Mouse (Mus musculus) heart, adult 2 months (tissue): ENCODE results near the gene Pabpn1. TPM values are rescaled to one million over a fixed set of nuclear protein-coding genes. Genes with fewer than 3 reads are reported as not detected.

ENCODE experiments used
- DNase-seq, 2 experiments: peaks; one replicate each; pipeline ENCODE4 v3.0.0; 2021
- H3K27ac ChIP-seq: fragments of 200-600 bp; 2 replicates; pipeline ENCODE4 v1.8.1; 2022
- H3K27me3 ChIP-seq: fragments of 200-500 bp; 2 replicates; pipeline ENCODE4 v1.6.1; 2012; ENCODE audit warnings: mild to moderate bottlenecking, low read length, inconsistent platforms, mixed read lengths; ENCODE audit not compliant: control insufficient read depth, insufficient read depth
- H3K36me3 ChIP-seq: fragments of 200-500 bp; 2 replicates; pipeline ENCODE4 v1.6.1; 2012; ENCODE audit warnings: low read length, inconsistent platforms; ENCODE audit not compliant: control insufficient read depth, insufficient read depth
- H3K4me1 ChIP-seq: fragments of 200-500 bp; 2 replicates; pipeline ENCODE4 v1.6.1; 2011; ENCODE audit warnings: low read length; ENCODE audit not compliant: control insufficient read depth, insufficient read depth
- H3K4me3 ChIP-seq: fragments of 200-600 bp; 2 replicates; pipeline ENCODE4 v1.8.1; 2022
- H3K79me2 ChIP-seq: fragments of 200-500 bp; replicated peaks from 2 replicates; pipeline ENCODE4 v1.6.1; 2012; ENCODE audit warnings: mild to moderate bottlenecking, inconsistent platforms, low read length, moderate library complexity, mixed read lengths; ENCODE audit not compliant: control insufficient read depth, insufficient read depth
- H3K9ac ChIP-seq: fragments of 200-500 bp; 2 replicates; pipeline ENCODE4 v1.6.1; 2012; ENCODE audit warnings: low read depth, mild to moderate bottlenecking, control low read depth, inconsistent platforms, low read length, mixed read lengths
- CTCF ChIP-seq: fragments of 200-600 bp; IDR thresholded peaks from 2 replicates; pipeline ENCODE4 v1.8.1; 2022; ENCODE audit warnings: antibody characterized with exemption, mild to moderate bottlenecking, moderate library complexity
- EP300 ChIP-seq: fragments of 200-500 bp; IDR thresholded peaks from 2 replicates; pipeline ENCODE4 v1.6.1; 2011; ENCODE audit warnings: low read depth, low read length, control low read depth; ENCODE audit not compliant: insufficient read depth
- POLR2A ChIP-seq: fragments of 200-500 bp; IDR thresholded peaks from 2 replicates; pipeline ENCODE4 v1.6.1; 2011; ENCODE audit warnings: mild to moderate bottlenecking, low read depth, low read length, control low read depth; ENCODE audit not compliant: insufficient read depth
- WGBS: fragments of 180-500 bp; shearing (Covaris S2); methylation state at CpG from one replicate; pipeline ENCODE4 v1.1.7; 2018; 5-methylcytosine and 5-hydroxymethylcytosine counted together
- intact Hi-C: fragments of 180-260 bp; cut with DNase I; formaldehyde crosslinking; loops from one replicate; pipeline ENCODE4 v1.15.1; 2025
- polyA plus RNA-seq: library from polyadenylated mRNA; depleted of rRNA; stranded (reverse); fragments of >200 nt; gene quantifications from 2 replicates; pipeline ENCODE4 v1.2.3, GENCODE M21; 2012
- total RNA-seq, 2 experiments: library from RNA; stranded (reverse); gene quantifications; 2 replicates each; pipeline ENCODE4 v1.2.3; 2021

The Pabpn1 gene
- total and polyA plus RNA-seq, 3 experiments: 51.4 to 66.2 (median 52.2) TPM

GRCm38 (mm10) chr14:54925349-54926342, 33.3 kb downstream of the Pabpn1 start, which contains the start of gene Efs:
Efs (minus strand) TSS chr14:54926126.
- DNase-seq: peak; percentile 74 to 76
- Histone ChIP-seq H3K4me1 (no peaks in the 10 kb centered on the region; the same call in 1 of the 2 replicates), H3K27me3 (peaks cover 8% of the 10 kb centered on the region), H3K4me3 (peak within 1 kb of the TSS; percentile 34), H3K79me2 (no peaks in the 10 kb centered on the region), H3K9ac (peak within 1 kb of the TSS; percentile 66), H3K27ac (peak within 1 kb of the TSS; percentile 58), H3K36me3 (no peaks in the 10 kb centered on the region)
- intact Hi-C loops: no loop called here
- WGBS: 8% methylated on average over 57 of the region's 57 CpGs
- TF ChIP-seq CTCF: no peak
- 0 out of 2 replicates have a peak, but pooled peaks have one; percentile 42 for TF ChIP-seq POLR2A

- Histone ChIP-seq H3K9ac (peak overlapping the region; percentile 66), H3K36me3 (no peaks in the 10 kb centered on the region), H3K4me1 (no peaks in the 10 kb centered on the region; the same call in 1 of the 2 replicates), H3K79me2 (no peaks in the 10 kb centered on the region), H3K4me3 (peak overlapping the region; percentile 34), H3K27ac (peak overlapping the region; percentile 58), H3K27me3 (peaks cover 8% of the 10 kb centered on the region)
- WGBS: 2% methylated on average over 54 of the region's 58 CpGs
- intact Hi-C loops: no loop called here
- TF ChIP-seq CTCF (no peak), POLR2A (no peak), EP300 (no peak)
- DNase-seq: peak; percentile 72 to 74
Measured at GRCm38 (mm10) chr14:54926401-54927158, 34.3 kb downstream of the Pabpn1 start.

- no peak overlapping the region for H3K9ac ChIP-seq
- WGBS: 54% methylated on average over 7 of the region's 7 CpGs
- no peak overlapping the region for H3K4me3 ChIP-seq
Measured at GRCm38 (mm10) chr14:54927296-54927695, 35.0 kb downstream of the Pabpn1 start.

DNA sequence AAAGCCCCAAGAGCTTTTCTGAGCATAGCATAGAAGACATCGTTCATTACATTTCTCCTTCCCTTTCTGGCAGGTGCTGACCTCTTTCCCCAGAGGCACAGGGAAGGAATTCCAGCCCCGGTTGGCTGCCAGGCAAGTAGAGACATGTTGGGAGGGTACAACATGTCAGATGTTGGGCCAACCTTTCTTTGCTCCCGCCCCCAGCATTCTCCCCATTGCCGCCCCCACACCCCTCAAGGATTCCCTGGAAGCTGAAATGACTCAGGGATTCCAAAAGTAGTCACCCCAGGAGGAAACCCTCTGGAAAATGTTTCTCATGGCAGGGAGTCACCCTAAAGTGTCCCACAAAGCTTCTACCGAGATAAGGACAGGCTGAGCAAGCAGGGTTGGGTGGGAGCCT, 37.5 kb downstream of the Pabpn1 start:
- WGBS: 47% methylated on average over 5 of the region's 5 CpGs
- Histone ChIP-seq H3K4me3 (no peak overlapping the region), H3K79me2 (no peaks in the 10 kb centered on the region), H3K4me1 (no peaks in the 10 kb centered on the region), H3K27ac (no peak overlapping the region), H3K36me3 (no peaks in the 10 kb centered on the region), H3K27me3 (peaks cover 8% of the 10 kb centered on the region), H3K9ac (no peak overlapping the region)
- intact Hi-C loops: no loop called here
- DNase-seq: no peak
- no peak for TF ChIP-seq CTCF

More at GRCm38 (mm10) chr14:54927296-54927695, 35.0 kb downstream of the Pabpn1 start:
- TF ChIP-seq EP300 (no peak), POLR2A (no peak)
- Histone ChIP-seq H3K4me1 (no peaks in the 10 kb centered on the region; the same call in 1 of the 2 replicates), H3K36me3 (no peaks in the 10 kb centered on the region), H3K27ac (peak overlapping the region; percentile 58; the same call in 1 of the 2 replicates), H3K27me3 (peaks cover 8% of the 10 kb centered on the region), H3K79me2 (no peaks in the 10 kb centered on the region)
- intact Hi-C loops: no loop called here
- no peak for DNase-seq

DNA sequence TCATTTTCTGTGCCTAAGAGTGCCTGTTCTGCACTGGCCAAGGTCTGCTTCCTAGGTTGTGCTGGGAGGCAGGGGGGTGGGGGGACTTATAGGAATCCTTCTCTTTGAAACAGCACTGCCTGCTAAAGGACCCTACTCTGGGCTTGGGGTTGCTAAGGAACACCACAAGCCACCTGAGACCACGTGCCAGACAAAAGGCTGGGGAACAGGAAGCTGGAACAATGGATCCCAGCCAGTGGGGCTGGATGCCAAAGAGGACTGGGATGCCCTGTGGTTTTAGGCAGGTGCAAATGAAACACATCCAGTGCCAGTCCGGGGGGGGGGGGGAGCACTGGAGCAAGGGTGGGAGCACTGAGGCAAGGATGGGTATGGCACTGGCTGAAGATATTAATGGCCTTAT, 38.1 kb downstream of the Pabpn1 start:
- no peaks in the 10 kb centered on the region for H3K36me3 ChIP-seq
- H3K79me2 ChIP-seq: no peaks in the 10 kb centered on the region
- H3K4me1 ChIP-seq: no peaks in the 10 kb centered on the region
- WGBS: 25% methylated on average over 2 of the region's 2 CpGs
- intact Hi-C loops: no loop called here
- TF ChIP-seq EP300 (no peak), CTCF (no peak), POLR2A (no peak)
- no peak overlapping the region for H3K27ac ChIP-seq
- H3K9ac ChIP-seq: no peak overlapping the region
- no peak for DNase-seq
- no peak overlapping the region for H3K4me3 ChIP-seq
- peaks cover 8% of the 10 kb centered on the region for H3K27me3 ChIP-seq
